Mouse (Mus musculus): ENCODE data around the gene Padi1.

Gene Padi1

GRCm38 (mm10) chr4:140817413-140817812, 28.2 kb downstream of the Padi1 start:
- DNase-seq (ENCODE audit: low read depth, low spot score): no peak

- no peak for DNase-seq (ENCODE audit: low read depth, low spot score)
Measured at GRCm38 (mm10) chr4:140815996-140816917, 29.3 kb downstream of the Padi1 start.

GRCm38 (mm10) chr4:140815496-140815895, 30.1 kb downstream of the Padi1 start:
- no peak for DNase-seq (ENCODE audit: low read depth, low spot score)

- no peak for DNase-seq (ENCODE audit: low read depth, low spot score)
Measured at GRCm38 (mm10) chr4:140814241-140815225, 31.0 kb downstream of the Padi1 start.

GRCm38 (mm10) chr4:140813358-140814185, 32.0 kb downstream of the Padi1 start:
- no peak for DNase-seq (ENCODE audit: low read depth, low spot score)

GRCm38 (mm10) chr4:140812609-140813008, 33.0 kb downstream of the Padi1 start:
- DNase-seq (ENCODE audit: low read depth, low spot score): no peak

- DNase-seq (ENCODE audit: low read depth, low spot score): no peak
Measured at GRCm38 (mm10) chr4:140812191-140812590, 33.4 kb downstream of the Padi1 start.

GRCm38 (mm10) chr4:140810458-140811260, 34.9 kb downstream of the Padi1 start, which contains the start of gene Padi3:
Padi3 (minus strand) TSS chr4:140810648.
- no peak for DNase-seq (ENCODE audit: low read depth, low spot score)

GRCm38 (mm10) chr4:140809118-140809517, 36.5 kb downstream of the Padi1 start:
- no peak for DNase-seq (ENCODE audit: low read depth, low spot score)

- DNase-seq (ENCODE audit: low read depth, low spot score): no peak
Measured at GRCm38 (mm10) chr4:140804601-140805000, 41.0 kb downstream of the Padi1 start.

- no peak for DNase-seq (ENCODE audit: low read depth, low spot score)
Measured at GRCm38 (mm10) chr4:140801364-140801763, 44.2 kb downstream of the Padi1 start.

- DNase-seq (ENCODE audit: low read depth, low spot score): no peak
Measured at GRCm38 (mm10) chr4:140796786-140797185, 48.8 kb downstream of the Padi1 start.

- DNase-seq (ENCODE audit: low read depth, low spot score): no peak
Measured at GRCm38 (mm10) chr4:140794678-140795077, 50.9 kb downstream of the Padi1 start.

GRCm38 (mm10) chr4:140793795-140794194, 51.8 kb downstream of the Padi1 start:
- DNase-seq (ENCODE audit: low read depth, low spot score): no peak

GRCm38 (mm10) chr4:140792584-140792983, 53.0 kb downstream of the Padi1 start:
- DNase-seq (ENCODE audit: low read depth, low spot score): no peak

- DNase-seq (ENCODE audit: low read depth, low spot score): no peak
Measured at GRCm38 (mm10) chr4:140791071-140791470, 54.5 kb downstream of the Padi1 start.

GRCm38 (mm10) chr4:140789983-140790382, 55.6 kb downstream of the Padi1 start:
- no peak for DNase-seq (ENCODE audit: low read depth, low spot score)

GRCm38 (mm10) chr4:140788983-140789382, 56.6 kb downstream of the Padi1 start:
- peak; percentile 66 for DNase-seq (ENCODE audit: low read depth, low spot score)

GRCm38 (mm10) chr4:140788264-140788663, 57.3 kb downstream of the Padi1 start:
- DNase-seq (ENCODE audit: low read depth, low spot score): no peak

GRCm38 (mm10) chr4:140787414-140787813, 58.2 kb downstream of the Padi1 start:
- no peak for DNase-seq (ENCODE audit: low read depth, low spot score)

All from WW6 (cell line).